Mouse (Mus musculus) megakaryocyte, embryonic 14.5 days (primary cell): ENCODE results near the gene Tmem213. TPM values are rescaled to one million over a fixed set of nuclear protein-coding genes. Genes with fewer than 3 reads are reported as not detected.

Source experiments
- H3K27me3 ChIP-seq: replicated peaks from 2 replicates; pipeline ENCODE3; 2012; ENCODE audit warnings: inconsistent platforms
- H3K36me3 ChIP-seq: replicated peaks from 2 replicates; pipeline ENCODE3; 2012; ENCODE audit warnings: low read length, inconsistent platforms, mixed read lengths
- H3K4me1 ChIP-seq: 2 replicates; pipeline ENCODE4 v1.6.1; 2012; ENCODE audit warnings: inconsistent platforms
- H3K4me3 ChIP-seq: replicated peaks from 2 replicates; pipeline ENCODE3; 2012; ENCODE audit warnings: moderate library complexity, mild to moderate bottlenecking, inconsistent platforms
- H3K9me3 ChIP-seq: 2 replicates; pipeline ENCODE4 v1.6.1; 2012; ENCODE audit warnings: inconsistent platforms
- FLI1 ChIP-seq: IDR thresholded peaks from 2 replicates; pipeline ENCODE4 v1.6.1; 2012; ENCODE audit warnings: low read length, inconsistent platforms, mixed read lengths
- GATA1 ChIP-seq: IDR thresholded peaks from 3 replicates; pipeline ENCODE4 v1.6.1; 2012; ENCODE audit warnings: mixed read lengths, low read length, inconsistent platforms, borderline replicate concordance
- polyA plus RNA-seq: library from polyadenylated mRNA; stranded (reverse); fragments of >175 nt; gene quantifications from 2 replicates; pipeline ENCODE4 v1.2.3, GENCODE M21; 2012; ENCODE audit warnings: low replicate concordance; ENCODE audit not compliant: insufficient read depth

Gene Tmem213
- polyA plus RNA-seq, 1 experiment: not detected

- peaks cover 18% of the 10 kb centered on the region for H3K9me3 ChIP-seq
- TF ChIP-seq GATA1 (no peak), FLI1 (no peak)
- H3K27me3 ChIP-seq: peaks cover 3% of the 10 kb centered on the region
- no peak overlapping the region for H3K4me3 ChIP-seq
- H3K36me3 ChIP-seq: no peaks in the 10 kb centered on the region
- H3K4me1 ChIP-seq: no peaks in the 10 kb centered on the region
These were observed 20.8 kb downstream of the Tmem213 start for GRCm38 (mm10) chr6:38129883-38130282.

DNA sequence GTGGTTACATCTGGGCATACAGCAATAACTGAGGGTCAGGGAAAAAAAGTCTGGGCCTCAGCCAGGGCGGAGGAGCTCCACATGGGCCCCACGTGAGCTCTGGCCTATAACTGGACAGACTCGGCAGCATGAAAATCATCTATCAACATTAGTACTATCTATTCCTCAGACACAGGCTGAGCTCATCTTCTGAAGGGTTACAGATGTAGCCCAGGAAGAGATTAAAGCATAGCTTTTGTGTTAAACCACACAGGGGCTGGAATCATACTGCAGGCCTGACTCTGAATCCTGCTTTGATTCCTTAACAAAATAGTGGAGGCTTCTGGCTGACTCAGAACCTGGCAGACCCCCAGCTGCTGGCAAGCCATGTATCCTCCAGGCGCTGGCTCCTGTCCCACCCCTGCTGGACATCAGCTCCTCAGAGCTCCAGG lies 22.8 kb downstream of the Tmem213 start:
- no peak for TF ChIP-seq FLI1
- no peak for TF ChIP-seq GATA1
- peaks cover 3% of the 10 kb centered on the region for H3K27me3 ChIP-seq

GRCm38 (mm10) chr6:38134806-38135559 lies 25.9 kb downstream of the Tmem213 start:
- TF ChIP-seq GATA1 (no peak), FLI1 (no peak)
- Histone ChIP-seq H3K9me3 (peaks cover 9% of the 10 kb centered on the region), H3K4me1 (no peaks in the 10 kb centered on the region), H3K4me3 (no peak overlapping the region), H3K27me3 (no peaks in the 10 kb centered on the region), H3K36me3 (no peaks in the 10 kb centered on the region)

More for the DNA sequence above, 22.8 kb downstream of the Tmem213 start:
- H3K4me3 ChIP-seq: no peak overlapping the region
- no peaks in the 10 kb centered on the region for H3K4me1 ChIP-seq
- H3K9me3 ChIP-seq: peaks cover 18% of the 10 kb centered on the region
- no peaks in the 10 kb centered on the region for H3K36me3 ChIP-seq

DNA sequence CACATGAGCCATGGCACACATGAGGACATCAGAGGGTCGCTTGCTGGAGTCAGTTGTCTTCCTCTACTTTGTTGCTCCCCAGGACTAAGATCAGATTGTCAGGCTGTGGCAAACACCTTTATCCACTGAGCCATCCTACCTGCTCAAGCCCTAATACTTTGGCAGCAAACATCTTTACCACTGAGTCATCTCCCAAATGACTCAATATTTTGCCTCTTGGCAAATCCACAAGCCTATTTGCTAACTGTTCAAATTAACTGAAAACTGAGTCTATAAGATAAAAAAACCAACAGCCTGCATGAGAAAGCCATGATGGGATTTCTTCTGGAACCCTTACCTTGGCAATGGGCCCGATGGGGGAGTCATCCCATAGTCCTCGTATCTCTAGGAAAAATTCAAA lies 30.0 kb downstream of the Tmem213 start:
- Histone ChIP-seq H3K27me3 (peaks cover 4% of the 10 kb centered on the region), H3K4me1 (no peaks in the 10 kb centered on the region), H3K4me3 (no peak overlapping the region), H3K9me3 (no peaks in the 10 kb centered on the region), H3K36me3 (no peaks in the 10 kb centered on the region)
- TF ChIP-seq GATA1 (no peak), FLI1 (no peak)

DNA sequence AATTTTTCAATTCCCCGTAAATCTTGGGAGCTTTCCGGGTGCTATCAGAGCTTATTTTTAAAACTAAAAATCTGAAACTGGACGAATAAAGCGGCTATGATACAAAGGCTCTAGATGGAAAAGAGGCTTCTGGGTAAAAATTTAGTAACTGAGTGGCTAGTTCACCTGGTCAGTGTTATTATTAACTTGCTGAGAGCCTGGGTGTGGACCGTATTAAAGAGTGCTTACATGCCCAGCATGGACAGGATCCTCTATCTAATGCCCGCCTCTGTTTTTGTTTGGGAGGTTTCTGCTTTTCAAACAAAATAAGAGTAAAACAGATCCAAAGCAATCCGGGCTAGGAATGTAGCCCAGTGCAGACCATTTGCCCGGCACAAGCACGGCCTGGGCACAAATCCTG lies 31.3 kb downstream of the Tmem213 start:
- Histone ChIP-seq H3K4me1 (no peaks in the 10 kb centered on the region), H3K27me3 (peaks cover 4% of the 10 kb centered on the region), H3K36me3 (no peaks in the 10 kb centered on the region), H3K9me3 (no peaks in the 10 kb centered on the region), H3K4me3 (no peak overlapping the region)
- TF ChIP-seq FLI1: no peak
- no peak for TF ChIP-seq GATA1

- TF ChIP-seq GATA1: no peak
- TF ChIP-seq FLI1: no peak
- H3K4me1 ChIP-seq: no peaks in the 10 kb centered on the region
- peaks cover 6% of the 10 kb centered on the region for H3K27me3 ChIP-seq
- no peak overlapping the region for H3K4me3 ChIP-seq
- no peaks in the 10 kb centered on the region for H3K36me3 ChIP-seq
- H3K9me3 ChIP-seq: no peaks in the 10 kb centered on the region
These were observed 35.3 kb downstream of the Tmem213 start for GRCm38 (mm10) chr6:38144161-38144998.

GRCm38 (mm10) chr6:38145463-38146065 lies 36.5 kb downstream of the Tmem213 start:
- H3K9me3 ChIP-seq: no peaks in the 10 kb centered on the region
- 0 out of 2 replicates have a peak, but pooled peaks cover 2% of the 10 kb centered on the region for H3K4me1 ChIP-seq
- H3K27me3 ChIP-seq: peaks cover 6% of the 10 kb centered on the region
- TF ChIP-seq GATA1 (no peak), FLI1 (no peak)
- H3K4me3 ChIP-seq: no peak overlapping the region
- H3K36me3 ChIP-seq: no peaks in the 10 kb centered on the region

GRCm38 (mm10) chr6:38147301-38147700 lies 38.2 kb downstream of the Tmem213 start:
- no peak for TF ChIP-seq GATA1
- no peak for TF ChIP-seq FLI1
- Histone ChIP-seq H3K27me3 (peaks cover 8% of the 10 kb centered on the region), H3K4me3 (no peak overlapping the region), H3K4me1 (0 out of 2 replicates have a peak, but pooled peaks cover 5% of the 10 kb centered on the region), H3K36me3 (no peaks in the 10 kb centered on the region), H3K9me3 (no peaks in the 10 kb centered on the region)

DNA sequence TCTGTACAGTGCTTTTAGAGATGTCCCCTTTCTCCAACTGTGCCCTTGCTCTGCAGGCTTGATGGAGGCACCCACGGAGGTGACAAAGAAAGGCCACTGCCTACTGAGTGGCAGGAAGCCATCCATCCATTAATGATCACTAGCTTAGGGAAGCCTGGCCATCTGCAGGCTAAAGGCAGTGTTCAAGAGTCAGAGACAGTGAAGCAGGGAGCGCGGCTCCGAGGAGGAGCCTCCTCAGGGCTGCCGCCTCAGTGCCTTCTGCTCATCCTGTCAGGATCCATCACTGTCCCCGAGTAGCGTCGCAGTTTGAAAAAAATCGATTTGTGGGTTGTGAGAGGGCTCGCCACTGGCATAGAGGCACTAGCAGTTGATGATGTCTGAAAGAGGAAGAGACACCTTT lies 39.6 kb downstream of the Tmem213 start:
- no peaks in the 10 kb centered on the region for H3K36me3 ChIP-seq
- H3K4me1 ChIP-seq: 0 out of 2 replicates have a peak, but pooled peaks cover 5% of the 10 kb centered on the region
- H3K4me3 ChIP-seq: no peak overlapping the region
- no peaks in the 10 kb centered on the region for H3K9me3 ChIP-seq
- peaks cover 5% of the 10 kb centered on the region for H3K27me3 ChIP-seq
- TF ChIP-seq GATA1 (no peak), FLI1 (no peak)
